Mouse (Mus musculus) embryonic facial prominence, embryonic 15.5 days (tissue): ENCODE data around the gene Gm20388. TPM values are rescaled to one million over a fixed set of nuclear protein-coding genes. Genes with fewer than 3 reads are reported as not detected.

ENCODE experiments used
- ATAC-seq: fragments of 200-750 bp; cut with Nextera tagmentation; 2 replicates; pipeline ENCODE4 v1.8.0; 2017; ENCODE audit warnings: low read depth, moderate TSS enrichment; ENCODE audit not compliant: insufficient number of reproducible peaks, low FRiP score, low TSS enrichment
- H3K27ac ChIP-seq: fragments of 300-500 bp; sonication (generic); replicated peaks from 2 replicates; pipeline ENCODE4 v1.5.1; 2015; ENCODE audit warnings: mild to moderate bottlenecking, inconsistent platforms
- H3K27me3 ChIP-seq: fragments of 300-500 bp; sonication (generic); 2 replicates; pipeline ENCODE4 v1.6.1; 2015; ENCODE audit warnings: inconsistent platforms
- H3K36me3 ChIP-seq: fragments of 300-500 bp; sonication (generic); 2 replicates; pipeline ENCODE4 v1.6.1; 2015; ENCODE audit warnings: mild to moderate bottlenecking, inconsistent platforms
- H3K4me1 ChIP-seq: fragments of 300-500 bp; sonication (generic); 2 replicates; pipeline ENCODE4 v1.6.1; 2015; ENCODE audit warnings: inconsistent platforms
- H3K4me2 ChIP-seq: fragments of 300-500 bp; sonication (generic); replicated peaks from 2 replicates; pipeline ENCODE4 v1.6.1; 2015; ENCODE audit warnings: mild to moderate bottlenecking, inconsistent platforms
- H3K4me3 ChIP-seq: fragments of 300-500 bp; sonication (generic); replicated peaks from 2 replicates; pipeline ENCODE4 v1.5.1; 2015; ENCODE audit warnings: mild to moderate bottlenecking, inconsistent platforms
- H3K9ac ChIP-seq: fragments of 300-500 bp; sonication (generic); 2 replicates; pipeline ENCODE4 v1.6.1; 2015; ENCODE audit warnings: inconsistent platforms
- H3K9me3 ChIP-seq: fragments of 300-500 bp; sonication (generic); replicated peaks from 2 replicates; pipeline ENCODE4 v1.6.1; 2016; ENCODE audit warnings: inconsistent platforms
- WGBS: fragments of 180-500 bp; shearing (Covaris S2); methylation state at CpG from one replicate; pipeline ENCODE4 v1.1.7; 2015; 5-methylcytosine and 5-hydroxymethylcytosine counted together
- polyA plus RNA-seq: library from polyadenylated mRNA; unstranded; fragments of >200 nt; fragmentation: Nextera tagmentation; extraction: Ambion mirVana; gene quantifications from 2 replicates; pipeline ENCODE4 v1.2.1, GENCODE M21; 2015

Gene Gm20388
- polyA plus RNA-seq, 1 experiment from 2014 or later, result 8.0 TPM

DNA sequence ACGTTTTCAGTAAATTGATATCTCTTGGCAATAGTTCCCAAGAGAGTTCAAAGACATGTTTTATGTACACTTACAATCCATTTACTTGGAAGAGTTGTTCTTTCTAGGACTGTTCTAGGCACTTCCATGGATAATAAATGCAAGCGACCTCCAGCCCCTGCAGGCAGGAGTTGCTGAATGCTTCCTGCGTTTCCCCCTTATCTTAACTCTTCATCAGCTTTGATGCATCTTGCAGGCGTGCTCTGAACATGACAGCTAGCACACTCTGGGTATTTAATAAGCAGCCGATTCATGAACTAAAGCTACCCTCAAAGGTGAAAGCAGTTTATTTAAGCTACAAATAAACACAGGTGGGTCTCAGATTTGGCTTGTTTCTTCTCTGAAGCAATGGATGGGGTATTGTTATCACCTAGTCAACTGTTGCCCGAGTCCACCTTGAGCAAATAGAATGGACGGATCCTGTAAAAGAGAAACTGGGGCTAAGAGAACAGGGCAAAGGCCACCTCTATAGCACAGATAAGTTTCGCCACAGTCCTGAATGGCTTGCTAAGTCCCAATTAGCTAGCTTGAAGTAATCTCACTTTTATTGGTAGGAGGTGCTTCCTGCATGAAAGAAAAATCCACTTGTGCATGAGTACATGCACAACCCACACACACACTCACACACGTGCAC, 818.0 kb downstream of the Gm20388 start:
- ATAC-seq, result no peak
- no peaks in the 10 kb centered on the region for H3K36me3 ChIP-seq
- no peak overlapping the region for H3K4me2 ChIP-seq
- H3K27ac ChIP-seq, result no peak overlapping the region
- peaks cover 14% of the 10 kb centered on the region for H3K27me3 ChIP-seq
- H3K9ac ChIP-seq, result no peak overlapping the region
- no peak overlapping the region for H3K4me3 ChIP-seq
- no peaks in the 10 kb centered on the region for H3K9me3 ChIP-seq
- H3K4me1 ChIP-seq, result peaks cover 5% of the 10 kb centered on the region; the same call in 1 of the 2 replicates
- WGBS, result 49% methylated on average over 9 of the region's 9 CpGs

DNA sequence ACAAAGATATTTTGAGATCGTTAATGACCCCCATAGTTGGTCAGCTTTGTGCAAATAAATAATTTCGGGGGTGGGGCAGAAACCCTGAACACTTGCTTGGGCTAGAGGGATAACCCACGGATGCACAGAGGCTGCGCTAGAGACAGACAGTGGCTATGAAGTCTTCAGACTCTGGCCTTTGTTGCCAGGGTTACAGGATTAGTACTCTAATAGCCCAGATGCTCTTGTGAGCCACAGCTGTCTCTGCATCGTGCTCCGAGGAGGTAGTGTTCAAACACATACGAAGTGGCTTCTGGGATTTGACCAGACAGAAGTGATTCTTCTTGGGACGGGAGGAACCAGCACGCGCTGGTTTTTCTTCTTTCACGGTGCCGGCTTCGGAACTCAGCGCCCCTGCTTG, 820.9 kb downstream of the Gm20388 start:
- Histone ChIP-seq H3K27me3 (peaks cover 36% of the 10 kb centered on the region), H3K4me2 (no peak overlapping the region), H3K9me3 (no peaks in the 10 kb centered on the region), H3K9ac (no peak overlapping the region), H3K27ac (no peak overlapping the region), H3K4me3 (no peak overlapping the region), H3K4me1 (peaks cover 16% of the 10 kb centered on the region), H3K36me3 (no peaks in the 10 kb centered on the region)
- 35% methylated on average over 14 of the region's 14 CpGs for WGBS
- no peak for ATAC-seq

DNA sequence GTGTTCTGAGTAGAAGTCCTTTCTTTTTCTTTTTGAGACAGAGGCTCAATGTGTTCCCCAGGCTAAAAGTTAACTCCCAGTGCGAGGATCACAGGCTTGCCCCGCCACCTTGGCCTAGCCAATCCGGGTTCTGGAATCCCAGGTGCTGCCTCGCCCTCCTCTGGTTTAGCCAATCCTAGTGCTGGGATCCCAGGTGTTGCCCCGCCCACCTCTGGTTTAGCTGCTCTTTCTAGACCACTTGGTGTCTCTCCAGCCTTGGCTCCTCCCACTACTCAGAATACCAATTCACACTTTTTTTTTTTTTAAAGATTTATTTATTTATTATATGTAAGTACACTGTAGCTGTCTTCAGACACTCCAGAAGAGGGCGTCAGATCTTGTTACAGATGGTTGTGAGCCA, 821.4 kb downstream of the Gm20388 start:
- no peaks in the 10 kb centered on the region for H3K36me3 ChIP-seq
- H3K9ac ChIP-seq, result no peak overlapping the region
- H3K4me2 ChIP-seq, result no peak overlapping the region
- no peak overlapping the region for H3K4me3 ChIP-seq
- peaks cover 41% of the 10 kb centered on the region for H3K27me3 ChIP-seq
- no peaks in the 10 kb centered on the region for H3K9me3 ChIP-seq
- H3K27ac ChIP-seq, result no peak overlapping the region
- ATAC-seq, result no peak
- WGBS, result 49% methylated on average over 5 of the region's 6 CpGs
- peaks cover 20% of the 10 kb centered on the region for H3K4me1 ChIP-seq

DNA sequence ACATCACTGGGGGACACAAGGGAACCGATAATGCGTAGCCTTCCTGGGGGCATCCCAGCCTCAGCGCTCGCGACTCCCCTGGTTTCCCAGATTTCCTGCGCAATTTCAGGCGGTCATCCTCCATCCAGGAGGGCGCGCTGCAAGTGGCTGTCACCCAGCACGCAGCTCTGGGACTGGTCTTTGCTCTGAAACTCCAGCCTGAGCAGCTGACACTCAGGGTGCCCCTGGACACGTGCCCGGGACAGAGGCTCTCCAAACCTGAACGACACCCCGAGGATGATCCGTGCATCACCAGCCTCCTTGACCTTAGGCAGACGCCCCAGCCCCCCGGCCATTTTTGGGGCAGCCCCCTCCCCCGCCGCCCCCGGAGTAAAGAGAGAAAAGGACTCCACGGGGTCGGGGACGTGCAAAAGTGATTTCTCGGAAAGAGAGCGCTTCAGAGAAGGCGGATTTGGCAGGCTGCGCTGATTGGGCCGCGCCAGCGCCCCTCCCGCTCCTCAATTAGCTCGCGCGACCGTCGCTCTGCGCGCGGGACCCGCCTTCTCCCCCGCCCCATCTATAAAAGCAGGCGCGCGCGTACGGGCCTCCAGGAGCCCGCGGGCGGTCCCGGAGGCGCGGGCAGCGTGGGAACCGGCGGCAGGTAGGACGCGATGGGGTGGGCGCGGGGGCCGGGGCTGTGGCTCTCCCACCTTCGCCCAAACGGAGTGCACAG, 825.3 kb downstream of the Gm20388 start, which contains the start of gene Irf8:
TSS of gene Irf8 (plus strand) at position 589 of the 712 bp plus-strand sequence.
- Histone ChIP-seq H3K4me3 (peak within 1 kb of the TSS; percentile 53), H3K9ac (peak within 1 kb of the TSS; percentile 23; the same call in 1 of the 2 replicates), H3K4me2 (peak within 1 kb of the TSS; percentile 96), H3K4me1 (peaks cover 20% of the 10 kb centered on the region), H3K27ac (no peak within 1 kb of the TSS), H3K36me3 (no peaks in the 10 kb centered on the region), H3K9me3 (no peaks in the 10 kb centered on the region), H3K27me3 (peaks cover 60% of the 10 kb centered on the region)
- WGBS, result under 1% methylated on average over 57 of the region's 62 CpGs
- ATAC-seq, result peak; percentile 87

DNA sequence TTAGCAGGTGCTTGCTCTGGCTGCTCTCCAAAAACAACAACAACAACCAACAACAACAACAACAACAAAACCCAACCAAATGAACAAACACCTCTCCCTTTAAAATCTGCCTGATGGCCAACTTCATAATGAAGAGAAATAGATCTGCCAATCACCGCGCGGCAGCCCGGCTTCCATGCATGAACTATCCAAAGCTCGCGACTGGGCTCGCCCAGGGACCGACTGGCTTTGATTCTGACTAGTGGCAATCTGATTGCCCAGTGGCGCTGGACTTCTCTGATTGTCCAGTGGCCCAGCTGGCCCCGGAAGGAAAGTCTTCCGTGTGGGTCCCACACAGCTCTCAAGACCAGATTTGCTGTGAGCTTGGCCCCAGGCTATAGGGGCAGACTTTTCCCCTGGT, 825.8 kb downstream of the Gm20388 start:
- 0 out of 2 replicates have a peak overlapping the region, but pooled peaks have one; percentile 23 for H3K9ac ChIP-seq
- peak overlapping the region; percentile 96 for H3K4me2 ChIP-seq
- no peak overlapping the region for H3K27ac ChIP-seq
- peak overlapping the region; percentile 53 for H3K4me3 ChIP-seq
- no peaks in the 10 kb centered on the region for H3K36me3 ChIP-seq
- 2% methylated on average over 11 of the region's 11 CpGs for WGBS
- no peaks in the 10 kb centered on the region for H3K9me3 ChIP-seq
- peaks cover 19% of the 10 kb centered on the region for H3K4me1 ChIP-seq
- peaks cover 60% of the 10 kb centered on the region for H3K27me3 ChIP-seq
- ATAC-seq, result no peak

DNA sequence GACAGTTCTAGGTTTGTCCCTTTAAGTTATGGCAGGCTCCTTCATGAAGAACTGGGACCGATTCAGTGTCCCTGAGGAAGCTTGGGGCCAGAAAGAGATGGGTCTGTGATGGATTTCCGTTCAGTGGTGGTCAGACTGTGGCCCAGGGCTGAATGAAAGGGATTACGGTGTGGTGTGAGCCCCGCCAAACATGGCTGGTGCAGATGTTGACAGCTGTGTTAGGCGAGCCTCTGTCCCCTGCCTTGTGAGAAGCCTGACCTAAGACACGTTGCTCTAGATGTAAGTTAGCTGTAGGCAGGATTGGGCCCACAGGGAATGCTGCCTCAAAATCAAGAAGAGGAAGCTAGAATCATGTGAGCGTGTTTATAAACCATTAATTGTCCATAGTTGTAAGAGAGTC, 826.5 kb downstream of the Gm20388 start:
- ATAC-seq, result no peak
- no peaks in the 10 kb centered on the region for H3K9me3 ChIP-seq
- H3K27me3 ChIP-seq, result peaks cover 60% of the 10 kb centered on the region
- peaks cover 16% of the 10 kb centered on the region for H3K4me1 ChIP-seq
- H3K27ac ChIP-seq, result no peak overlapping the region
- H3K4me3 ChIP-seq, result peak overlapping the region; percentile 53; the same call in 1 of the 2 replicates
- WGBS, result 50% methylated on average over 7 of the region's 7 CpGs
- H3K9ac ChIP-seq, result no peak overlapping the region
- H3K36me3 ChIP-seq, result no peaks in the 10 kb centered on the region
- no peak overlapping the region for H3K4me2 ChIP-seq

DNA sequence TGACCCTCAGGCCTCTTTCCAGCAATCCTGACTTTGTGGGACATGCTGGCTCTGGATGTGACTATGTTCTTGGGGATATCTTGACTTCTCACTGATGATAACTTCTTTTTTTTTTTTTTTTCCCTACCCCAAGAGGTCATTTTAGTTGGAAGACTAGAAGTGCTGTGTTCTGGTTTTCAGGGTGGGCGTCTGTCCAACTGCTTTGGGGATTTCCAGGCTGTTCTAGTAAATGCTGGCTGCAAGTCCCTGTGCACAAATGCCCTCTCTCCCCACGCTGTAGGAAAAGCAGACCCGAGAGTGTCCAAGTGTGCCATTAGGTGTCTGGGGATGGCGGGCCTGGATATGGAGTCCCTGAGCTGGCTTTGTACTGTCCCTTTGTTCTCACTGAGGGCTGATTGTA, 828.1 kb downstream of the Gm20388 start:
- no peak for ATAC-seq
- H3K4me2 ChIP-seq, result no peak overlapping the region
- 81% methylated on average over 4 of the region's 4 CpGs for WGBS

DNA sequence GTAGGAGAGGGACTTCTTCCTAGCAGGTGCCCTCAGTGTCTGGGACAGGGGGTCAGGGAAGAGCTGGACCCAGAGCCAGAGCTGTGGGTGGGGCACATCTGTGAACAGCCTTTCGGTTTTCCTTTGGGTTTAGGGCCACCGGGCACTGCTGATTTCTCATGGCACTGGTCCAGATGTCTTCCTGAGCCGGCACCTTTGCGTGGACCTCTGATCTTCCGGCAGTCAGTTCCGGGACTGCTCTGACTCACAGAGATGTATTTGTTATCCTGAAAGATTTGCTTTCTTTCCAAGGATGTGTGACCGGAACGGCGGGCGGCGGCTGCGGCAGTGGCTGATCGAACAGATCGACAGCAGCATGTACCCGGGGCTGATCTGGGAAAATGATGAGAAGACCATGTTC, 828.9 kb downstream of the Gm20388 start:
- H3K9me3 ChIP-seq, result no peaks in the 10 kb centered on the region
- WGBS, result 73% methylated on average over 15 of the region's 15 CpGs
- no peak overlapping the region for H3K4me2 ChIP-seq
- H3K36me3 ChIP-seq, result no peaks in the 10 kb centered on the region
- no peak for ATAC-seq
- no peak overlapping the region for H3K9ac ChIP-seq
- H3K27me3 ChIP-seq, result peaks cover 42% of the 10 kb centered on the region
- H3K4me1 ChIP-seq, result peaks cover 23% of the 10 kb centered on the region
- H3K4me3 ChIP-seq, result no peak overlapping the region
- H3K27ac ChIP-seq, result no peak overlapping the region

More for the DNA sequence above, 828.1 kb downstream of the Gm20388 start:
- H3K36me3 ChIP-seq, result no peaks in the 10 kb centered on the region
- no peak overlapping the region for H3K27ac ChIP-seq
- peaks cover 18% of the 10 kb centered on the region for H3K4me1 ChIP-seq
- no peak overlapping the region for H3K9ac ChIP-seq
- no peak overlapping the region for H3K4me3 ChIP-seq
- H3K27me3 ChIP-seq, result peaks cover 49% of the 10 kb centered on the region
- H3K9me3 ChIP-seq, result no peaks in the 10 kb centered on the region

DNA sequence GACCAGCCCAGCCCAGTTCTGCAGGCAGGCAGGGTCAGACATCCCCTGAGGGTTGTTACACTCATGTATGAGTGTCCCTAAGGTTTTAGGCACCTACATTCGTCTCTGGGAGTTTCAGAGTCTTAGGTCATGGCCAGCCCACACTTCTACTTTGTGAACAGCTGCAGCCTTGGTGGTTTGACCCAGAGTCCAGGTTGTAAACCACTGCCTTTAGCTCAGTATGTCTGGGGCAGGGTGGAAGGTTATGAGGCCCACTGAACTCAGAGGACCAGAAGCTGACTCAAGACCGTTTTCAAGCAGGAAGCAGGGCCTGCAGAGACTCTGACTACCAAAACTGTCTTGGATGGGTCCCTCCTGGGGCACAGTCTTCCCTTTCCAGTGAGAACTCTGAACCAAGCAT, 829.9 kb downstream of the Gm20388 start:
- WGBS, result 56% methylated on average over 2 of the region's 2 CpGs
- Histone ChIP-seq H3K4me3 (no peak overlapping the region), H3K27ac (no peak overlapping the region), H3K4me2 (no peak overlapping the region), H3K9me3 (no peaks in the 10 kb centered on the region), H3K4me1 (peaks cover 21% of the 10 kb centered on the region), H3K9ac (no peak overlapping the region), H3K27me3 (peaks cover 32% of the 10 kb centered on the region), H3K36me3 (no peaks in the 10 kb centered on the region)
- ATAC-seq, result no peak

DNA sequence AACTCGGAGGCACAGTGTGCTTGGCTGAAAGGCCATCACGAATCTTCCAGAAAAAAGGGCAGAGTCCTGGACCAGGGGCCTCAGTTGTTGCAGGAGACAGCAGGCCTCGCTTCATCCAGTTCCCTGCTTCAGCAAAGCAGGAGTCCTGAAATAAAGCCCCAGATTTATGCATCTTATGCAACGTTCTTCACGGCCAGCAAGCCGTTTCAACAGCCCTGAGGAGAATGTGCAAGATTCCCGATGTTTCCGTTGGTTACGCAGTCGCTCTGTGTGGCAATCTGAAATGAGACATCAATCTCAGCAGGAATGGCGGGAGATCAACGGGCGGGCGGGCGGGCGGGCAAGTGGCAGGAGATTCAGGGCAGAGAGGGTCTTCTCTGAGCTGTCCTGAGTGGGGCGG, 830.4 kb downstream of the Gm20388 start:
- H3K9ac ChIP-seq, result no peak overlapping the region
- WGBS, result 86% methylated on average over 17 of the region's 17 CpGs
- no peaks in the 10 kb centered on the region for H3K9me3 ChIP-seq
- no peaks in the 10 kb centered on the region for H3K36me3 ChIP-seq
- no peak overlapping the region for H3K27ac ChIP-seq
- no peak overlapping the region for H3K4me3 ChIP-seq
- peaks cover 17% of the 10 kb centered on the region for H3K4me1 ChIP-seq
- H3K27me3 ChIP-seq, result peaks cover 28% of the 10 kb centered on the region
- no peak overlapping the region for H3K4me2 ChIP-seq
- no peak for ATAC-seq

DNA sequence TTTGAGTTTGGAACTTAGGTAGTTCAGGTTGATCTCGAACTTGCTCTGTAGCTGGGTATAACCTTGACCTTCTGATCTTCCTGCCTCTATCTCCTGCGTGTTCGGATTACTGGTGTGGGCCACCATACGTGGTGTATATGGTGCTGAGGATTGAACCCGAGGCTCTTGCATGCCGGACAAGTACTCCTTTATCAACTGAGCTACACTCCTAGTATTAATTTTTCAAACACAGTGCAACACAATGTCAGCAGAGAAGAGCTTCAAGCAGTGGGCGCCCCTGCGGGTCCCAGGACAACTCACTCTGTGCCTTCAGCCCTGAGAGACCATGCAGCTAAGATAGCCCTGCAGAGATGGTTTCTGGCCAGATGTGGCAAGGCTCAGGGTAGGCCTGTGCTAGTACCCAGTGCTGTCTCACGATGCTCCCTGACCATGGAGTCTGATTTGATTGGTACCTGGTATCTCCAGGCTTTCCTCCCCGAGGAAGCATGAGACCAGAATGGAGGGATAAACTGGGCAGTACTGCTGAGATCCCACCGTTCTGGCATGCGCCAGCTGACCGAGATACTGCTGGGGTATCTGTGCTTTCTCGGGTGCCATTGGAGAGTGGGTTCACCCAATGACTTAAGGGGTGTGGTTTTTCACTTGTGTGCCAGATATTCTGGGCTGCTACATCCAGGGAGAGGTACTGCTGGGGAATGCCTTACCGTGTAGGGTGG, 831.3 kb downstream of the Gm20388 start:
- Histone ChIP-seq H3K4me1 (0 out of 2 replicates have a peak, but pooled peaks cover 8% of the 10 kb centered on the region), H3K9ac (no peak overlapping the region), H3K36me3 (no peaks in the 10 kb centered on the region), H3K4me3 (no peak overlapping the region), H3K4me2 (no peak overlapping the region), H3K27me3 (peaks cover 22% of the 10 kb centered on the region), H3K27ac (no peak overlapping the region), H3K9me3 (no peaks in the 10 kb centered on the region)
- WGBS, result 88% methylated on average over 15 of the region's 15 CpGs
- ATAC-seq, result no peak
